Mouse (Mus musculus) lung, adult 2 months (tissue): ENCODE results near the gene Ubqln4. TPM values are rescaled to one million over a fixed set of nuclear protein-coding genes. Genes with fewer than 3 reads are reported as not detected.
A peak's percentile ranks its signal among the peaks of the same experiment; 100 is the strongest.

Experiments used
- DNase-seq: peaks from one replicate; pipeline ENCODE4 v3.0.0; 2022
- H3K4me1 ChIP-seq: fragments of 200-500 bp; 2 replicates; pipeline ENCODE4 v1.6.1; 2011; ENCODE audit warnings: low read length; ENCODE audit not compliant: control insufficient read depth, insufficient read depth
- H3K4me3 ChIP-seq: fragments of 200-500 bp; replicated peaks from 2 replicates; pipeline ENCODE3; 2011; ENCODE audit warnings: low read depth, mild to moderate bottlenecking, control low read depth, low read length; ENCODE audit errors: extremely low read depth
- CTCF ChIP-seq: fragments of 200-500 bp; IDR thresholded peaks from 2 replicates; pipeline ENCODE4 v1.5.1; 2011; ENCODE audit warnings: mild to moderate bottlenecking, low read length, control low read depth; ENCODE audit not compliant: insufficient read depth
- POLR2A ChIP-seq: fragments of 200-500 bp; IDR thresholded peaks from 2 replicates; pipeline ENCODE4 v1.6.1; 2011; ENCODE audit warnings: low read depth, mild to moderate bottlenecking, control low read depth, low read length, borderline replicate concordance; ENCODE audit errors: extremely low read depth
- WGBS: fragments of 180-500 bp; shearing (Covaris S2); methylation state at CpG from one replicate; pipeline ENCODE4 v1.1.7; 2018; 5-methylcytosine and 5-hydroxymethylcytosine counted together
- polyA plus RNA-seq: library from polyadenylated mRNA; depleted of rRNA; stranded (reverse); fragments of >200 nt; gene quantifications from 2 replicates; pipeline ENCODE4 v1.2.3, GENCODE M21; 2012; rRNA removed

The Ubqln4 gene
- 47.0 and 52.6 TPM in 2 replicates for polyA plus RNA-seq

- peak; percentile 92 for DNase-seq
- Histone ChIP-seq H3K4me1 (peaks cover 3% of the 10 kb centered on the region), H3K4me3 (peak within 1 kb of the TSS; percentile 93)
- WGBS, result 0% methylated on average over 36 of the region's 37 CpGs
- TF ChIP-seq CTCF (peak; percentile 8; the same call in 1 of the 2 replicates), POLR2A (peak; percentile 65; the same call in 1 of the 2 replicates)
Measured at GRCm38 (mm10) chr3:88553525-88553879, at the start of gene Ubqln4. Ubqln4 (plus strand) TSS chr3:88553758.

GRCm38 (mm10) chr3:88503881-88504746, 49.4 kb upstream of the Ubqln4 start:
- 56% methylated on average over 8 of the region's 8 CpGs for WGBS
- no peak for TF ChIP-seq CTCF

GRCm38 (mm10) chr3:88505081-88505480, 48.5 kb upstream of the Ubqln4 start:
- DNase-seq, result no peak
- H3K4me1 ChIP-seq, result peaks cover 19% of the 10 kb centered on the region
- no peak overlapping the region for H3K4me3 ChIP-seq
- TF ChIP-seq CTCF, result no peak
- no peak for TF ChIP-seq POLR2A
- 60% methylated on average over 6 of the region's 6 CpGs for WGBS

More at GRCm38 (mm10) chr3:88503881-88504746, 49.4 kb upstream of the Ubqln4 start:
- no peak overlapping the region for H3K4me3 ChIP-seq
- peaks cover 15% of the 10 kb centered on the region for H3K4me1 ChIP-seq
- DNase-seq, result no peak

- H3K4me3 ChIP-seq, result no peak overlapping the region
- TF ChIP-seq CTCF (no peak), POLR2A (no peak)
- DNase-seq, result no peak
- 65% methylated on average over 7 of the region's 7 CpGs for WGBS
- H3K4me1 ChIP-seq, result peaks cover 18% of the 10 kb centered on the region
Measured at GRCm38 (mm10) chr3:88505765-88506164, 47.8 kb upstream of the Ubqln4 start.

GRCm38 (mm10) chr3:88509250-88509649, 44.3 kb upstream of the Ubqln4 start:
- TF ChIP-seq CTCF (no peak), POLR2A (no peak)
- Histone ChIP-seq H3K4me3 (peak overlapping the region; percentile 90), H3K4me1 (peaks cover 32% of the 10 kb centered on the region)
- 46% methylated on average over 3 of the region's 3 CpGs for WGBS
- no peak for DNase-seq

GRCm38 (mm10) chr3:88509692-88510420, 43.7 kb upstream of the Ubqln4 start, which contains the start of gene Lmna:
Lmna (minus strand) TSS chr3:88509956.
- under 1% methylated on average over 31 of the region's 31 CpGs for WGBS
- H3K4me3 ChIP-seq, result peak within 1 kb of the TSS; percentile 90
- peak; percentile 93 for DNase-seq
- peaks cover 37% of the 10 kb centered on the region for H3K4me1 ChIP-seq
- TF ChIP-seq CTCF (peak; percentile 38; the same call in 1 of the 2 replicates), POLR2A (peak; percentile 73; the same call in 1 of the 2 replicates)

GRCm38 (mm10) chr3:88510421-88511289, 42.9 kb upstream of the Ubqln4 start:
- Histone ChIP-seq H3K4me1 (peaks cover 41% of the 10 kb centered on the region), H3K4me3 (no peak overlapping the region)
- 40% methylated on average over 13 of the region's 13 CpGs for WGBS
- no peak for TF ChIP-seq CTCF
- TF ChIP-seq POLR2A, result no peak
- DNase-seq, result no peak

GRCm38 (mm10) chr3:88511559-88511958, 42.0 kb upstream of the Ubqln4 start:
- no peak for DNase-seq
- TF ChIP-seq CTCF (no peak), POLR2A (no peak)
- H3K4me1 ChIP-seq, result peaks cover 41% of the 10 kb centered on the region
- no peak overlapping the region for H3K4me3 ChIP-seq
- 48% methylated on average over 4 of the region's 4 CpGs for WGBS

GRCm38 (mm10) chr3:88512141-88512895, 41.2 kb upstream of the Ubqln4 start:
- Histone ChIP-seq H3K4me1 (peaks cover 41% of the 10 kb centered on the region), H3K4me3 (no peak overlapping the region)
- no peak for TF ChIP-seq CTCF
- TF ChIP-seq POLR2A, result no peak
- WGBS, result 23% methylated on average over 6 of the region's 6 CpGs
- DNase-seq, result peak; percentile 48
